Mouse (Mus musculus) intestine, postnatal 0 days (tissue): ENCODE measurements at regions not wholly inside any gene's neighbourhood (a gene's known extent, or its start where the extent isn't known, plus 50 kb on each side); places are given as distances from the start of the nearest gene placed in this dataset.

ENCODE experiments used
- ATAC-seq: fragments of 200-750 bp; cut with Nextera tagmentation; 2 replicates; pipeline ENCODE4 v1.8.0; 2017; ENCODE audit warnings: mild to moderate bottlenecking, moderate TSS enrichment, moderate library complexity
- H3K27ac ChIP-seq: fragments of 300-500 bp; sonication (generic); 2 replicates; pipeline ENCODE4 v1.5.1; 2014; ENCODE audit warnings: mild to moderate bottlenecking, low read depth, low read length, moderate library complexity
- H3K27me3 ChIP-seq: fragments of 300-500 bp; sonication (generic); replicated peaks from 2 replicates; pipeline ENCODE4 v1.6.1; 2014; ENCODE audit warnings: low read length, mixed read lengths; ENCODE audit not compliant: control insufficient read depth, insufficient read depth
- H3K36me3 ChIP-seq: fragments of 300-500 bp; sonication (generic); 2 replicates; pipeline ENCODE4 v1.6.1; 2014; ENCODE audit warnings: mild to moderate bottlenecking, moderate library complexity; ENCODE audit not compliant: control insufficient read depth, insufficient read depth
- H3K4me1 ChIP-seq: fragments of 300-500 bp; sonication (generic); replicated peaks from 2 replicates; pipeline ENCODE4 v1.6.1; 2014; ENCODE audit warnings: antibody characterized with exemption, low read length, mixed read lengths; ENCODE audit not compliant: control insufficient read depth, insufficient read depth
- H3K4me2 ChIP-seq: fragments of 300-500 bp; sonication (generic); replicated peaks from 2 replicates; pipeline ENCODE4 v1.6.1; 2014; ENCODE audit warnings: low read depth, mild to moderate bottlenecking, moderate library complexity
- H3K4me3 ChIP-seq: fragments of 300-500 bp; sonication (generic); 2 replicates; pipeline ENCODE4 v1.5.1; 2014; ENCODE audit warnings: low read depth, low read length
- H3K9ac ChIP-seq: fragments of 300-500 bp; sonication (generic); 2 replicates; pipeline ENCODE4 v1.6.1; 2014; ENCODE audit warnings: mild to moderate bottlenecking, low read depth, low read length
- H3K9me3 ChIP-seq: fragments of 300-500 bp; sonication (generic); 2 replicates; pipeline ENCODE4 v1.6.1; 2016; ENCODE audit warnings: mixed run types; ENCODE audit not compliant: control insufficient read depth
- CTCF ChIP-seq: sonication (generic); IDR thresholded peaks from 2 replicates; pipeline ENCODE4 v1.5.1; 2016; ENCODE audit warnings: low read depth, mild to moderate bottlenecking, control low read depth, antibody characterized with exemption, moderate library complexity
- WGBS: fragments of 180-500 bp; shearing (Covaris S2); extraction: QIAGEN DNeasy Blood & Tissue Kit; methylation state at CpG from one replicate; pipeline ENCODE4 v1.1.7; 2014; 5-methylcytosine and 5-hydroxymethylcytosine counted together

GRCm38 (mm10) chr3:56472651-56473050 is 289.1 kb upstream of the Nbea start:
- no peaks in the 10 kb centered on the region for H3K4me1 ChIP-seq
- H3K27me3 ChIP-seq, result no peaks in the 10 kb centered on the region
- no peaks in the 10 kb centered on the region for H3K36me3 ChIP-seq
- H3K4me2 ChIP-seq, result no peak overlapping the region
- ATAC-seq, result no peak
- no peak overlapping the region for H3K27ac ChIP-seq
- H3K9me3 ChIP-seq, result no peaks in the 10 kb centered on the region
- no peak overlapping the region for H3K4me3 ChIP-seq
- WGBS, result 81% methylated on average over 6 of the region's 6 CpGs
- H3K9ac ChIP-seq, result no peak overlapping the region
- TF ChIP-seq CTCF, result no peak

- no peak overlapping the region for H3K4me2 ChIP-seq
- 84% methylated on average over 5 of the region's 5 CpGs for WGBS
- no peaks in the 10 kb centered on the region for H3K27me3 ChIP-seq
- no peaks in the 10 kb centered on the region for H3K36me3 ChIP-seq
- H3K27ac ChIP-seq, result no peak overlapping the region
- no peak overlapping the region for H3K9ac ChIP-seq
- TF ChIP-seq CTCF, result no peak
- H3K9me3 ChIP-seq, result no peaks in the 10 kb centered on the region
- no peak overlapping the region for H3K4me3 ChIP-seq
- no peak for ATAC-seq
- H3K4me1 ChIP-seq, result no peaks in the 10 kb centered on the region
Observed at GRCm38 (mm10) chr3:56471823-56472222, 288.3 kb upstream of the Nbea start.

- no peaks in the 10 kb centered on the region for H3K9me3 ChIP-seq
- TF ChIP-seq CTCF, result no peak
- 58% methylated on average over 1 of the region's 1 CpGs for WGBS
Observed at GRCm38 (mm10) chr3:56471185-56471584, 287.7 kb upstream of the Nbea start.

GRCm38 (mm10) chr3:56457625-56458024 is 274.1 kb upstream of the Nbea start:
- H3K9ac ChIP-seq, result no peak overlapping the region
- whole genome bisulfite sequencing, result 44% methylated on average over 4 of the region's 4 CpGs
- no peak overlapping the region for H3K4me2 ChIP-seq
- no peak for TF ChIP-seq CTCF
- H3K27me3 ChIP-seq, result no peaks in the 10 kb centered on the region
- H3K36me3 ChIP-seq, result no peaks in the 10 kb centered on the region
- no peak for ATAC-seq
- no peak overlapping the region for H3K4me3 ChIP-seq
- no peaks in the 10 kb centered on the region for H3K9me3 ChIP-seq
- H3K4me1 ChIP-seq, result no peaks in the 10 kb centered on the region
- no peak overlapping the region for H3K27ac ChIP-seq

More at GRCm38 (mm10) chr3:56471185-56471584, 287.7 kb upstream of the Nbea start:
- ATAC-seq, result no peak
- no peak overlapping the region for H3K4me3 ChIP-seq
- no peak overlapping the region for H3K4me2 ChIP-seq
- H3K4me1 ChIP-seq, result no peaks in the 10 kb centered on the region
- no peak overlapping the region for H3K27ac ChIP-seq
- no peak overlapping the region for H3K9ac ChIP-seq
- no peaks in the 10 kb centered on the region for H3K27me3 ChIP-seq
- H3K36me3 ChIP-seq, result no peaks in the 10 kb centered on the region

- no peaks in the 10 kb centered on the region for H3K9me3 ChIP-seq
- no peak overlapping the region for H3K4me3 ChIP-seq
- no peak for ATAC-seq
- H3K4me1 ChIP-seq, result no peaks in the 10 kb centered on the region
- H3K4me2 ChIP-seq, result no peak overlapping the region
- no peaks in the 10 kb centered on the region for H3K27me3 ChIP-seq
- no peak overlapping the region for H3K9ac ChIP-seq
- WGBS, result 88% methylated on average over 6 of the region's 6 CpGs
- no peaks in the 10 kb centered on the region for H3K36me3 ChIP-seq
- H3K27ac ChIP-seq, result no peak overlapping the region
- TF ChIP-seq CTCF, result no peak
Observed at GRCm38 (mm10) chr3:56456317-56456716, 272.8 kb upstream of the Nbea start.

GRCm38 (mm10) chr3:56438900-56439299 is 255.4 kb upstream of the Nbea start:
- Histone ChIP-seq H3K4me1 (no peaks in the 10 kb centered on the region), H3K4me2 (no peak overlapping the region), H3K4me3 (no peak overlapping the region), H3K27me3 (no peaks in the 10 kb centered on the region), H3K27ac (no peak overlapping the region), H3K9me3 (no peaks in the 10 kb centered on the region), H3K9ac (no peak overlapping the region), H3K36me3 (no peaks in the 10 kb centered on the region)
- ATAC-seq, result no peak
- WGBS, result 82% methylated on average over 5 of the region's 5 CpGs
- no peak for TF ChIP-seq CTCF
